Mouse (Mus musculus) spleen, adult 2 months (tissue): ENCODE results near the gene Crtap.

ENCODE experiments used
- CTCF ChIP-seq: fragments of 200-500 bp; IDR thresholded peaks from 2 replicates; pipeline ENCODE4 v1.5.1; 2011; ENCODE audit warnings: mild to moderate bottlenecking, inconsistent platforms; ENCODE audit not compliant: insufficient read depth, insufficient read length, insufficient replicate concordance; ENCODE audit errors: extremely low read depth
- POLR2A ChIP-seq: fragments of 200-500 bp; IDR thresholded peaks from 2 replicates; pipeline ENCODE4 v1.6.1; 2011; ENCODE audit warnings: low read depth, low read length, inconsistent platforms

DNA sequence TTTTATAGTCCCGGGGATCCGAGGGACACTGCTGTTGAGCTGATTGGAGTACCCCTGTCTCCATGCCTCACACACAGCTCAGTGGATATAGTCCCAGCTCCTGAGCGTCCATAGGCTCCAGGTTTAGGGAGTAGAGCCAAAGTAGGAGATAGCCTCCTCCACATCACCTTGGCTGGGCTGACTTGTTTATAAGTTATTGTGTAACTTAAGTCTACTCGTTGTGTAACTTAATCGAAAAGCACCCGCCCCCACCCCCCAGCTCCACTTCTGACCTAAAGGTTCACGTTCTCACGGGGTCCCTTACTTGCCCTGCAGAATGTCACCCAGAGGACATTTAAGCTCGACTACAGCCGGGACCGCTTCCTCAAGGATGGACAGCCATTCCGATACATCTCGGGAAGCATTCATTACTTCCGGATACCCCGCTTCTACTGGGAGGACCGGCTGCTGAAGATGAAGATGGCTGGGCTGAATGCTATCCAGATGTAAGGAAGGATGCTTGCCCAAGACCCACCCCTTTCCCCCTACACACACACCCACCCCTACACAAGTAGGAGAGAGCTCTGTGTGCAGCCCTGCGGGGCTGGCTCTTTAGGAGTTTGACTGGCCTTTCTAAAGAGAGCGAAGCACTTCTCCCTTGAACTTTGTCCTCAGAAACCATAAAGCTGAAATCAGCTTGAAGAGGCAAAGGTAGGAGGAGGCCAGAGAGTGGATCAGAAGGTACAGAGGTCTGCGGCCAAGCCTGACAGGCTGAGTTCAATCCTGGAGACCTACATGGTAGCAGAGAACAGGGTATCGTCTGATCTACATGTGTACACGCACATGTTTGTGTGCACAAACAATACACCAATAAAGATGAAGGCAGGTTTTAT is 26.4 kb upstream of the Crtap start:
- TF ChIP-seq POLR2A (no peak), CTCF (no peak)
